Mouse (Mus musculus): ENCODE measurements around the gene Foxj3. TPM values are rescaled to one million over a fixed set of nuclear protein-coding genes. Genes with fewer than 3 reads are reported as not detected.
"Not testable (repeated sequence)": the region's sequence is repeated elsewhere in the genome, so short reads cannot be mapped to it uniquely, and the experiment has no call there.

Gene Foxj3
- polyA plus RNA-seq (2016; fragmentation: Nextera tagmentation; extraction: Ambion mirVana) = 28.9 and 29.2 TPM in 2 replicates

DNA sequence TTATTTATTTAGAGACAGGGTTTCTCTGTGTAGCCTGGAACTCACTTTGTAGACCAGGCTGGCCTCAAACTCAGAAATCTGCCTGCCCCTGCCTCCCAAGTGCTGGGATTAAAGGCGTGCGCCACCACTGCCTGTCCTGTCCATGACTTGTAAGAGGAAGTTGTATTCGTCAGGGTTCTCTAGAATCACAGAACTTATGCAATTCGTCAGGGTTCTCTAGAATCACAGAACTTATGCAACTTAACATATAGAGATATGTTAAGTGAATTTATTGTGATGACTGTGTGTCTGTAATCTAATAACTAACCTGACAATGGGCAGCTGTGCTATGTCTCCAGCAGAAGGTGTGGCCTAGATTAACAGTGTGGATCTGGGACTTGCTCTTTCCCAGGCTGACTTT lies at the start of gene Foxj3:
Gene Foxj3, plus strand, starts transcription at position 390 of the 400 bp plus-strand sequence.
- H3K9me3 ChIP-seq; H3K4me3 ChIP-seq; H3K4me2 ChIP-seq (replicated peaks); ATAC-seq (ENCODE audit: low FRiP score, low read depth); H3K27ac ChIP-seq (replicated peaks); H3K27me3 ChIP-seq; H3K9ac ChIP-seq (replicated peaks); H3K36me3 ChIP-seq: not testable (repeated sequence)
- H3K4me1 ChIP-seq = peaks cover 17% of the 10 kb centered on the region
- WGBS = 87% methylated on average over 4 of the region's 4 CpGs

DNA sequence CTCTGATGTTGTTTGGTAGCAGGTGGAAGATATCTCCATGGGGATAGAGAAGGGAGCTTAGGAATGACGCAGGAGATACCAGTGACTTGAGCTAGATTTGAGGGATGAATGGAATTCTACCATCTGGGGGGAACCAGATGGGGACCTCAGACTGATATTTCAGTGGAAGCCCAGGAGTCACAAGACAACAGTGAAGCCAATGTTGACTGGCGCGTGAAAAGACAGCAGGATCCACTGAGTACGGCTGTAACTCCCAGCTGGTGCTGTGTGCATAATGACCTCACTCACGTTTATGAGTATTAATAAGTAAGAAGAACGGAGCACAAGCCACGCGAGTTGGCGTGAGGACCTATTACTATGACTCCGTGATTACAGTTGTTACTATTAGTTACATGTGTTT lies 47.1 kb upstream of the Foxj3 start:
- Histone ChIP-seq H3K4me1 (peaks cover 3% of the 10 kb centered on the region; the same call in 1 of the 2 replicates), H3K9me3 (no peaks in the 10 kb centered on the region), H3K9ac (replicated peaks) (no peak overlapping the region), H3K36me3 (no peaks in the 10 kb centered on the region), H3K27me3 (peaks cover 21% of the 10 kb centered on the region), H3K4me2 (replicated peaks) (no peak overlapping the region), H3K27ac (replicated peaks) (no peak overlapping the region), H3K4me3 (no peak overlapping the region)
- ATAC-seq (ENCODE audit: low FRiP score, low read depth) = no peak
- 83% methylated on average over 10 of the region's 10 CpGs for WGBS

- peaks cover 22% of the 10 kb centered on the region for H3K27me3 ChIP-seq
- no peaks in the 10 kb centered on the region for H3K36me3 ChIP-seq
- no peak overlapping the region for H3K27ac ChIP-seq (replicated peaks)
- no peaks in the 10 kb centered on the region for H3K9me3 ChIP-seq
- WGBS = 73% methylated on average over 3 of the region's 3 CpGs
- H3K4me1 ChIP-seq = peaks cover 3% of the 10 kb centered on the region; the same call in 1 of the 2 replicates
- H3K9ac ChIP-seq (replicated peaks) = no peak overlapping the region
- H3K4me3 ChIP-seq = no peak overlapping the region
- no peak overlapping the region for H3K4me2 ChIP-seq (replicated peaks)
- no peak for ATAC-seq (ENCODE audit: low FRiP score, low read depth)
Measured at GRCm38 (mm10) chr4:119490806-119491205, 46.0 kb upstream of the Foxj3 start.

DNA sequence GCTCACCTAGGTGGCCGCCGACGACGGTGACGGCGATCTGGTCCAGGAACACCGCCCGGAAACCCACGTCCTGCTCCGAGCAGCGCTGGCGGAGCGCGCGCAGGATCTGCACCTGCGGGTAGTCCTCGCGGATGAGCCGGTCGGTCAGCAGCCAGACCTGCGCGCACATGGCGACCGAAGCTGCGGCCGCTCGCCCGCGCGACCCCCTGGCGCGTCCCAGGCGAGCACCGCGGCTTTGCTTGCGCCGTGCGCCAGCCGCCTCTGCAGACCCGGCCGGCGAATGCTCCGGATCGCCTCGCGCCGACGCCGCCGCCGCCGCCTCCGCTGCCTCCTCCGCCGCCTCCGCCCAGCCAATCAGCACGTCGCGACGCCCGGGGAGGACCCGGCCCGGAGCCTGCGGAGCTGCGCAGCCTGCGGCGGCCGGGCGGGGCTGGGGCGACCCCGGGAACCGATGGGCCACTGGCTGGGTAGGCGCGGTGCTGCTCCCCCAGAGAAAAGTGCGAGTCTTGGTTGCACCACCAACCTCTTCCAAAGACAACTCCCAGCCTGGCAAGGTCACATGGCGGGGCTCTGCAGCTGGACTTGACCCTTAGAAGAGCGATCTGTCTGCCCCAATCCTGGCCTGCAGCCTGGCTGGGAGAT lies 44.4 kb upstream of the Foxj3 start, which contains the start of gene Rimkla:
Gene Rimkla, minus strand, starts transcription at position 338 of the 642 bp plus-strand sequence.
- Histone ChIP-seq H3K9ac (replicated peaks) (peak within 1 kb of the TSS; percentile 70), H3K4me2 (replicated peaks) (peak within 1 kb of the TSS; percentile 81), H3K27me3 (peaks cover 22% of the 10 kb centered on the region), H3K36me3 (no peaks in the 10 kb centered on the region), H3K4me3 (peak within 1 kb of the TSS; percentile 55), H3K9me3 (no peaks in the 10 kb centered on the region), H3K27ac (replicated peaks) (peak within 1 kb of the TSS; percentile 75), H3K4me1 (peaks cover 3% of the 10 kb centered on the region; the same call in 1 of the 2 replicates)
- peak; percentile 93 for ATAC-seq (ENCODE audit: low FRiP score, low read depth)
- WGBS = under 1% methylated on average over 59 of the region's 77 CpGs

GRCm38 (mm10) chr4:119492933-119493327 lies 43.9 kb upstream of the Foxj3 start:
- peak overlapping the region; percentile 75 for H3K27ac ChIP-seq (replicated peaks)
- peaks cover 3% of the 10 kb centered on the region; the same call in 1 of the 2 replicates for H3K4me1 ChIP-seq
- no peaks in the 10 kb centered on the region for H3K36me3 ChIP-seq
- no peaks in the 10 kb centered on the region for H3K9me3 ChIP-seq
- H3K4me3 ChIP-seq = peak overlapping the region; percentile 55
- 28% methylated on average over 10 of the region's 10 CpGs for WGBS
- peak overlapping the region; percentile 70 for H3K9ac ChIP-seq (replicated peaks)
- peak; percentile 50 for ATAC-seq (ENCODE audit: low FRiP score, low read depth)
- peak overlapping the region; percentile 81 for H3K4me2 ChIP-seq (replicated peaks)
- H3K27me3 ChIP-seq = peaks cover 22% of the 10 kb centered on the region

DNA sequence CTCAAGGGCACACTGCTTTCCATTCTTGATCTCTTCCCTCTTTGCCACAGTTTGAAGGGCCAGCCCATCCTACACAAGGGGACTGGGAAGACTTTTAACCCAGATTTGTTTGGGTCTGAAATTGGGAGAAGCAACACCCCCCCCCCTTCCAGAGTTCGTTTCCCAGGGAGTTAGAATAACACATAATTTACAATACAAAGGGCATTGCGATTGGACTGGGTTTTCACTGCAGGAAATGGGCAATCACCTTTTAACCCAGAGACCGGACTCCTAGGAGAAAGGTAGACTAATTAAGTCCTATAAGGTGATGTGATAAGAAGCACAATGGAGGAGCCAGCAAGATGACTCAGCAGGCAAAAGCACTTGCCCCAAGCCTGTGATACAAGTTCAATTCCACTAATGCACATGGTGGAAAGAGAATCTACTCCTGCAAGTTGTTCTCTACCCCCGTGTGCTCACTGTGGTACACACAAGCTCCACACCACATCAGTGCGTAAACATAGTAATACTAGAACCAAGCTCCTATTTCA lies 38.4 kb upstream of the Foxj3 start:
- WGBS = 72% methylated on average over 5 of the region's 5 CpGs
- ATAC-seq (ENCODE audit: low FRiP score, low read depth) = no peak
- Histone ChIP-seq H3K27me3 (peaks cover 12% of the 10 kb centered on the region), H3K4me1 (no peaks in the 10 kb centered on the region), H3K4me3 (no peak overlapping the region), H3K9ac (replicated peaks) (no peak overlapping the region), H3K27ac (replicated peaks) (no peak overlapping the region), H3K4me2 (replicated peaks) (no peak overlapping the region), H3K9me3 (no peaks in the 10 kb centered on the region), H3K36me3 (no peaks in the 10 kb centered on the region)

DNA sequence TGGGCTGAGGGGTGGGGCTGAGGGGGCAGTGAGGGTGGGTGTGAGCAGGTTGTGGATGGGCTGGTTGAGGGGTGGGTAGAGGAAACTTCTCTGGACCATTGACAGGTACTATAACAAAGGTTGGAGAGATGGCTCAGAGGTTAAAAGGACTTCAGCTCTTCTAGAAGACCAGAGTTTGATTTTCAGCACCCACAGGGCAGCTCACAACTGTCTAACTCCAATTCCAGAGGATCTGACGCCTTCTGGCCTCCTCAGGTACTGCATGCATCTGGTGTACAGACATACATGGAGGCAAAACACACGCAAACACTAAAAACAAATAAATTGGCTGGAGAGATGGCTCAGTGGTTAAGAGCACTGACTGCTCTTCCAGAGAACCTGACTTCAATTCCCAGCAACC lies 25.2 kb upstream of the Foxj3 start:
- Histone ChIP-seq H3K9ac (replicated peaks) (no peak overlapping the region), H3K36me3 (no peaks in the 10 kb centered on the region), H3K27me3 (no peaks in the 10 kb centered on the region), H3K4me1 (no peaks in the 10 kb centered on the region), H3K4me2 (replicated peaks) (no peak overlapping the region), H3K9me3 (no peaks in the 10 kb centered on the region), H3K27ac (replicated peaks) (no peak overlapping the region), H3K4me3 (no peak overlapping the region)
- 55% methylated on average over 2 of the region's 2 CpGs for WGBS
- ATAC-seq (ENCODE audit: low FRiP score, low read depth) = no peak

- Histone ChIP-seq H3K4me3 (no peak overlapping the region), H3K9ac (replicated peaks) (no peak overlapping the region), H3K4me1 (no peaks in the 10 kb centered on the region), H3K4me2 (replicated peaks) (no peak overlapping the region), H3K27ac (replicated peaks) (no peak overlapping the region), H3K9me3 (no peaks in the 10 kb centered on the region), H3K36me3 (no peaks in the 10 kb centered on the region), H3K27me3 (no peaks in the 10 kb centered on the region)
- no peak for ATAC-seq (ENCODE audit: low FRiP score, low read depth)
- WGBS = 79% methylated on average over 3 of the region's 3 CpGs
Measured at GRCm38 (mm10) chr4:119512731-119513141, 24.1 kb upstream of the Foxj3 start.

GRCm38 (mm10) chr4:119523575-119523974 lies 13.2 kb upstream of the Foxj3 start:
- ATAC-seq (ENCODE audit: low FRiP score, low read depth) = no peak; the same call in 1 of the 2 replicates
- H3K36me3 ChIP-seq = no peaks in the 10 kb centered on the region
- no peak overlapping the region for H3K4me2 ChIP-seq (replicated peaks)

DNA sequence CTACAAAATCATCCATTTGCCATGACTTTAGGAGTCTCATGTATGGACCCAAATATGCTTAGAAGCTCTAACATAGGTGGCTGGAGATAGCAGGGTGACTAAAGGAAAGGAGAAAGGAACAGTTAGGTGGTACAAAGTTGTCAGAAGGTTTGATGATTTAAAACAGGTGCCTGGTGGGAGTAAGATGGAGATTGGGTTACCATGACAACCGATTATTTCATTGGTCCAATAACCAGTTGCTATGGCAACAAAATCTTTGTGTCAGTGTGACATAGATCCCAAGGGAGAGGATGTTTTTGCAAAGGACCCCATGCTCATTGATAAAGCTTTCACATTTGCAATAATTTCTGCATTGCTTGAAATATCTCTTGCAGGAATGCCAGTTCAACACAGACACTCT lies 12.8 kb upstream of the Foxj3 start:
- WGBS = 78% methylated on average over 1 of the region's 1 CpGs
- H3K27ac ChIP-seq (replicated peaks) = peak overlapping the region; percentile 65

More at GRCm38 (mm10) chr4:119523575-119523974, 13.2 kb upstream of the Foxj3 start:
- Histone ChIP-seq H3K27ac (replicated peaks) (peak overlapping the region; percentile 60), H3K9ac (replicated peaks) (no peak overlapping the region), H3K4me1 (peaks cover 6% of the 10 kb centered on the region; the same call in 1 of the 2 replicates), H3K27me3 (no peaks in the 10 kb centered on the region), H3K9me3 (no peaks in the 10 kb centered on the region), H3K4me3 (no peak overlapping the region)
- 67% methylated on average over 4 of the region's 4 CpGs for WGBS

GRCm38 (mm10) chr4:119524466-119524865 lies 12.3 kb upstream of the Foxj3 start:
- Histone ChIP-seq H3K4me1 (peaks cover 6% of the 10 kb centered on the region; the same call in 1 of the 2 replicates), H3K9me3 (no peaks in the 10 kb centered on the region), H3K9ac (replicated peaks) (no peak overlapping the region), H3K4me3 (no peak overlapping the region), H3K4me2 (replicated peaks) (no peak overlapping the region), H3K27ac (replicated peaks) (peak overlapping the region; percentile 65), H3K27me3 (no peaks in the 10 kb centered on the region), H3K36me3 (no peaks in the 10 kb centered on the region)
- 88% methylated on average over 2 of the region's 2 CpGs for WGBS
- no peak for ATAC-seq (ENCODE audit: low FRiP score, low read depth)

More for the DNA sequence above, 12.8 kb upstream of the Foxj3 start:
- H3K4me2 ChIP-seq (replicated peaks) = no peak overlapping the region
- ATAC-seq (ENCODE audit: low FRiP score, low read depth) = no peak
- no peaks in the 10 kb centered on the region for H3K27me3 ChIP-seq
- peaks cover 6% of the 10 kb centered on the region; the same call in 1 of the 2 replicates for H3K4me1 ChIP-seq
- no peaks in the 10 kb centered on the region for H3K36me3 ChIP-seq
- H3K9me3 ChIP-seq = no peaks in the 10 kb centered on the region
- no peak overlapping the region for H3K4me3 ChIP-seq
- no peak overlapping the region for H3K9ac ChIP-seq (replicated peaks)

GRCm38 (mm10) chr4:119526329-119526845 lies 10.4 kb upstream of the Foxj3 start:
- Histone ChIP-seq H3K4me2 (replicated peaks) (no peak overlapping the region), H3K36me3 (no peaks in the 10 kb centered on the region), H3K4me1 (peaks cover 6% of the 10 kb centered on the region; the same call in 1 of the 2 replicates), H3K27me3 (no peaks in the 10 kb centered on the region), H3K4me3 (no peak overlapping the region), H3K27ac (replicated peaks) (no peak overlapping the region), H3K9ac (replicated peaks) (no peak overlapping the region), H3K9me3 (no peaks in the 10 kb centered on the region)
- ATAC-seq (ENCODE audit: low FRiP score, low read depth) = no peak

Measured in midbrain, embryonic 12.5 days (tissue).